Mouse (Mus musculus) bone marrow, adult 2 months (tissue): ENCODE data around the gene Dnajc11. TPM values are rescaled to one million over a fixed set of nuclear protein-coding genes. Genes with fewer than 3 reads are reported as not detected.

Source experiments
- H3K27ac ChIP-seq: fragments of 200-500 bp; 2 replicates; pipeline ENCODE4 v1.5.1; 2012; ENCODE audit warnings: low read depth, mild to moderate bottlenecking, control low read depth, inconsistent platforms, low read length; ENCODE audit not compliant: control insufficient read depth, poor library complexity, insufficient read depth
- H3K4me1 ChIP-seq: fragments of 200-500 bp; 2 replicates; pipeline ENCODE4 v1.6.1; 2011; ENCODE audit warnings: low read length; ENCODE audit not compliant: control insufficient read depth, insufficient read depth
- H3K4me3 ChIP-seq: fragments of 200-500 bp; replicated peaks from 2 replicates; pipeline ENCODE3; 2011; ENCODE audit warnings: mild to moderate bottlenecking, low read depth, low read length, control low read depth; ENCODE audit not compliant: control insufficient read depth
- CTCF ChIP-seq: fragments of 200-500 bp; IDR thresholded peaks from 2 replicates; pipeline ENCODE4 v1.5.1; 2011; ENCODE audit warnings: low read length, control low read depth; ENCODE audit not compliant: control insufficient read depth, insufficient read depth
- POLR2A ChIP-seq: fragments of 200-500 bp; IDR thresholded peaks from 2 replicates; pipeline ENCODE4 v1.6.1; 2011; ENCODE audit warnings: low read depth, mild to moderate bottlenecking, control low read depth, low read length, borderline replicate concordance; ENCODE audit not compliant: control insufficient read depth
- WGBS: fragments of 180-500 bp; shearing (Covaris S2); methylation state at CpG from one replicate; pipeline ENCODE4 v1.1.7; 2018; 5-methylcytosine and 5-hydroxymethylcytosine counted together
- polyA plus RNA-seq: library from polyadenylated mRNA; stranded (reverse); fragments of >200 nt; gene quantifications from 2 replicates; pipeline ENCODE4 v1.2.4, GENCODE M21; 2011; ENCODE audit warnings: low replicate concordance; ENCODE audit not compliant: missing spikeins, insufficient read depth, insufficient read length

Gene Dnajc11
- polyA plus RNA-seq, 1 experiment = 79.8 TPM

- 86% methylated on average over 14 of the region's 14 CpGs for WGBS
- TF ChIP-seq POLR2A (no peak), CTCF (no peak)
- no peak overlapping the region for H3K27ac ChIP-seq
- H3K4me1 ChIP-seq = no peaks in the 10 kb centered on the region
- H3K4me3 ChIP-seq = no peak overlapping the region
Measured at GRCm38 (mm10) chr4:151948497-151949471, 15.3 kb downstream of the Dnajc11 start.

GRCm38 (mm10) chr4:151953209-151953608 is 19.7 kb downstream of the Dnajc11 start:
- TF ChIP-seq CTCF (no peak), POLR2A (no peak)
- H3K27ac ChIP-seq = no peak overlapping the region
- 94% methylated on average over 6 of the region's 6 CpGs for WGBS
- no peak overlapping the region for H3K4me3 ChIP-seq
- no peaks in the 10 kb centered on the region; the same call in 1 of the 2 replicates for H3K4me1 ChIP-seq

GRCm38 (mm10) chr4:151955791-151956190 is 22.3 kb downstream of the Dnajc11 start:
- Histone ChIP-seq H3K4me3 (no peak overlapping the region), H3K27ac (no peak overlapping the region), H3K4me1 (peaks cover 8% of the 10 kb centered on the region)
- no peak for TF ChIP-seq CTCF
- no peak for TF ChIP-seq POLR2A
- WGBS = 95% methylated on average over 1 of the region's 1 CpGs

GRCm38 (mm10) chr4:151957584-151958315 is 24.3 kb downstream of the Dnajc11 start:
- 74% methylated on average over 9 of the region's 9 CpGs for WGBS

GRCm38 (mm10) chr4:151959849-151960512 is 26.5 kb downstream of the Dnajc11 start:
- peak overlapping the region; percentile 77 for H3K27ac ChIP-seq
- 67% methylated on average over 11 of the region's 11 CpGs for WGBS
- no peak for TF ChIP-seq POLR2A
- TF ChIP-seq CTCF = no peak
- H3K4me3 ChIP-seq = no peak overlapping the region
- H3K4me1 ChIP-seq = peaks cover 17% of the 10 kb centered on the region

More at GRCm38 (mm10) chr4:151957584-151958315, 24.3 kb downstream of the Dnajc11 start:
- TF ChIP-seq POLR2A = no peak
- TF ChIP-seq CTCF = no peak
- Histone ChIP-seq H3K4me3 (no peak overlapping the region), H3K27ac (peak overlapping the region; percentile 63; the same call in 1 of the 2 replicates), H3K4me1 (peaks cover 17% of the 10 kb centered on the region)

GRCm38 (mm10) chr4:151960513-151960854 is 27.0 kb downstream of the Dnajc11 start:
- Histone ChIP-seq H3K4me3 (no peak overlapping the region), H3K4me1 (peaks cover 17% of the 10 kb centered on the region)
- WGBS = 52% methylated on average over 3 of the region's 3 CpGs

GRCm38 (mm10) chr4:151962817-151963216 is 29.3 kb downstream of the Dnajc11 start:
- H3K27ac ChIP-seq = peak overlapping the region; percentile 14; the same call in 1 of the 2 replicates
- WGBS = 27% methylated on average over 3 of the region's 3 CpGs
- H3K4me3 ChIP-seq = no peak overlapping the region
- peaks cover 17% of the 10 kb centered on the region for H3K4me1 ChIP-seq
- TF ChIP-seq POLR2A (no peak), CTCF (no peak)

More at GRCm38 (mm10) chr4:151960513-151960854, 27.0 kb downstream of the Dnajc11 start:
- peak; percentile 53; the same call in 1 of the 2 replicates for TF ChIP-seq POLR2A
- no peak for TF ChIP-seq CTCF
- H3K27ac ChIP-seq = peak overlapping the region; percentile 77
